Mouse (Mus musculus) neural tube, embryonic 15.5 days (tissue): ENCODE measurements around the gene Cyp4f40. TPM values are rescaled to one million over a fixed set of nuclear protein-coding genes. Genes with fewer than 3 reads are reported as not detected.
"Not testable (repeated sequence)": the region's sequence is repeated elsewhere in the genome, so short reads cannot be mapped to it uniquely, and the experiment has no call there.

ENCODE experiments used
- ATAC-seq: fragments of 200-750 bp; cut with Nextera tagmentation; 2 replicates; pipeline ENCODE4 v1.8.0; 2017; ENCODE audit warnings: mild to moderate bottlenecking, moderate TSS enrichment, moderate library complexity; ENCODE audit not compliant: low FRiP score
- H3K27ac ChIP-seq: fragments of 300-500 bp; sonication (generic); replicated peaks from 2 replicates; pipeline ENCODE4 v1.5.1; 2015; ENCODE audit warnings: mild to moderate bottlenecking, inconsistent platforms
- H3K27me3 ChIP-seq: fragments of 300-500 bp; sonication (generic); replicated peaks from 2 replicates; pipeline ENCODE4 v1.6.1; 2015; ENCODE audit warnings: inconsistent platforms
- H3K36me3 ChIP-seq: fragments of 300-500 bp; sonication (generic); 2 replicates; pipeline ENCODE4 v1.6.1; 2015; ENCODE audit warnings: inconsistent platforms
- H3K4me1 ChIP-seq: fragments of 300-500 bp; sonication (generic); 2 replicates; pipeline ENCODE4 v1.6.1; 2015; ENCODE audit warnings: inconsistent platforms
- H3K4me2 ChIP-seq: fragments of 300-500 bp; sonication (generic); 2 replicates; pipeline ENCODE4 v1.6.1; 2015; ENCODE audit warnings: inconsistent platforms, mild to moderate bottlenecking, moderate library complexity
- H3K4me3 ChIP-seq: fragments of 300-500 bp; sonication (generic); replicated peaks from 2 replicates; pipeline ENCODE4 v1.5.1; 2015; ENCODE audit warnings: mild to moderate bottlenecking, inconsistent platforms
- H3K9ac ChIP-seq: fragments of 300-500 bp; sonication (generic); replicated peaks from 2 replicates; pipeline ENCODE4 v1.6.1; 2015; ENCODE audit warnings: mild to moderate bottlenecking, inconsistent platforms
- H3K9me3 ChIP-seq: fragments of 300-500 bp; sonication (generic); replicated peaks from 2 replicates; pipeline ENCODE4 v1.6.1; 2016; ENCODE audit warnings: inconsistent platforms
- WGBS: fragments of 180-500 bp; shearing (Covaris S2); methylation state at CpG from one replicate; pipeline ENCODE4 v1.1.7; 2015; ENCODE audit warnings: mixed read lengths; 5-methylcytosine and 5-hydroxymethylcytosine counted together
- polyA plus RNA-seq: library from polyadenylated mRNA; unstranded; fragments of >200 nt; fragmentation: Nextera tagmentation; extraction: Ambion mirVana; gene quantifications from 2 replicates; pipeline ENCODE4 v1.2.1, GENCODE M21; 2015

Gene Cyp4f40
- polyA plus RNA-seq, 1 experiment from 2014 or later: 0.10 TPM

GRCm38 (mm10) chr17:32722151-32722550, 63.5 kb downstream of the Cyp4f40 start:
- not testable (repeated sequence) for H3K27me3 ChIP-seq, H3K4me3 ChIP-seq, H3K36me3 ChIP-seq, ATAC-seq, H3K4me1 ChIP-seq, H3K27ac ChIP-seq, H3K9ac ChIP-seq, H3K4me2 ChIP-seq, H3K9me3 ChIP-seq
- 96% methylated on average over 1 of the region's 1 CpGs for WGBS

- Histone ChIP-seq H3K27me3 (no peaks in the 10 kb centered on the region), H3K4me1 (no peaks in the 10 kb centered on the region), H3K27ac (no peak overlapping the region), H3K9ac (no peak overlapping the region), H3K36me3 (no peaks in the 10 kb centered on the region), H3K4me3 (no peak overlapping the region), H3K4me2 (no peak overlapping the region), H3K9me3 (0 out of 2 replicates have a peak, but pooled peaks cover 4% of the 10 kb centered on the region)
- no peak for ATAC-seq
- 87% methylated on average over 7 of the region's 7 CpGs for WGBS
Observed at GRCm38 (mm10) chr17:32722771-32723170, 64.1 kb downstream of the Cyp4f40 start.

GRCm38 (mm10) chr17:32726360-32726759, 67.7 kb downstream of the Cyp4f40 start:
- not testable (repeated sequence) for H3K9me3 ChIP-seq, H3K4me3 ChIP-seq, H3K27ac ChIP-seq, H3K36me3 ChIP-seq, H3K4me2 ChIP-seq, H3K4me1 ChIP-seq, H3K9ac ChIP-seq, H3K27me3 ChIP-seq
- ATAC-seq: peak; percentile 69; the same call in 1 of the 2 replicates

Other genes with a start within 250 kb of the Cyp4f40 start
- gene Pglyrp2, start 234.7 kb upstream of the Cyp4f40 start, polyA plus RNA-seq: 4.0 TPM in 1 of 2 replicates, not detected in the other
- 0.65 and 0.74 TPM in 2 replicates for gene Cyp4f39, start 206.2 kb upstream of the Cyp4f40 start, polyA plus RNA-seq
- gene Cyp4f17, start 152.8 kb upstream of the Cyp4f40 start, polyA plus RNA-seq: 10.8 and 12.4 TPM in 2 replicates
- 19.1 and 19.4 TPM in 2 replicates for gene Cyp4f16, start 122.3 kb upstream of the Cyp4f40 start, polyA plus RNA-seq
- 1.1 TPM in 1 of 2 replicates, not detected in the other for gene Cyp4f37, start 37.6 kb upstream of the Cyp4f40 start, polyA plus RNA-seq
- 1.4 and 1.5 TPM in 2 replicates for gene Cyp4f15, start 26.7 kb downstream of the Cyp4f40 start, polyA plus RNA-seq
- 35.2 and 37.6 TPM in 2 replicates for gene Zfp871, start 129.4 kb downstream of the Cyp4f40 start, polyA plus RNA-seq
- 42.8 and 49.6 TPM in 2 replicates for gene Zfp811, start 151.0 kb downstream of the Cyp4f40 start, polyA plus RNA-seq
- 16.4 and 18.0 TPM in 2 replicates for gene Zfp799, start 171.4 kb downstream of the Cyp4f40 start, polyA plus RNA-seq
- 7.7 and 8.8 TPM in 2 replicates for gene Zfp870, start 232.7 kb downstream of the Cyp4f40 start, polyA plus RNA-seq